Mouse (Mus musculus): ENCODE data around the gene Sowaha.

The Sowaha gene

DNA sequence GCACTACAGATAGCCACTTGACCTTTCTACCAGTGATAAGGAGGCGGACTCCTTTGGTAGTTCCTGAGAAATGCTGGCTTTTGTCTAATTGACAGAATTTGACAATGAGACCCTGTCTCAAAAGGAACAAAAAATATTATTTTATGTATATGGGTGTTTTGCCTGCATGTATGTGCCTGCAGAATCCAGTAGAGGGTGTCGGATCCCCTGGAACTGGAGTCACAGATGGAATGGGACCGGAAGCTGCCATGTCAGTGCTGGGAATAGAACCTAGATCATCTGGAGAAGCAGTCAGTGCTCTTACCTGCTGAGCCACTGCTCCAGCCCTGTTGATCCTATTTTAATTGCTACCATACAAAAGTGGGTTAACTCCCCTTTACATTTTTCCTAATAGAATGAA is 7.4 kb downstream of the Sowaha start:
- DNase-seq (ENCODE audit: low read depth), result peak; percentile 41

- peak; percentile 96 for DNase-seq (ENCODE audit: low read depth)
Measured at GRCm38 (mm10) chr11:53469968-53470695, 9.9 kb downstream of the Sowaha start, which contains the start of gene Gm9837. Gene Gm9837 (minus strand): TSS chr11:53470479.

GRCm38 (mm10) chr11:53469294-53469967 is 10.6 kb downstream of the Sowaha start:
- DNase-seq (ENCODE audit: low read depth), result no peak

DNA sequence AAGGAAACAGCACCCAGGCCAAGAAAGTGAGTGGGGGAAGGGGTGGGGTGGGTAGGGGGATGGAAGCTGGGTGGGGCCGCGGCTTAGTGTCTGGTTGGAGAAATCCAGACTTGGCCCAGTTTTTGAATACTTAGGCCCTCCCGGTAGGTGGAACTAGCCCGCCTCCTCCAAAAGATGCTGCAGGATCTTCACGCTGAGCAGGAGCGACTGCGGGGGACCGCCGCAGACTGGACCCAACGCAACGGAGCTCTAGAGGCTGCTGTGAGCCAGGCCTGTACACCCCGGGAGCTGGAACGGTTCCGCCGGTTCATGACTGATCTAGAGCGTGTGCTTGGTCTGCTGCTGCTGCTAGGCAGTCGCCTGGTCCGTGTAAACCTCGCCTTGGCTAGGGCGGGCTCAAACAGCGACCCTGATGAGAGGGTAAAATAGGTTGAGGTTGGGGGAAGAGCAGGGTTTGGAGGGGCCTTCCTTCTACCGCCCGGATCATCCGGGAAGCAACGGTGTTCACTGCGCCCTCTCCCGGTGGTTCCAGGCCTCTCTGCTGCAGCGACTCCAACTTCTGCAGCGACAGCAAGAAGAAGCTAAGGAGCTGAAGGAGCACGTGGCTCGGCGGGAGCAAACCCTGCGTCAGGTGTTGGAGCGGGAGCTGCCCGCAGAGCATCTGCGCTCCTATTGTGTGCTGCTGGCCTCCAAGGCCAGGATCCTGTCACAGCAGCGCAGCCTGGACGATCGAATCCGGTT is 13.7 kb downstream of the Sowaha start:
- DNase-seq (ENCODE audit: low read depth), result no peak

GRCm38 (mm10) chr11:53463551-53464424 is 16.3 kb downstream of the Sowaha start:
- no peak for DNase-seq (ENCODE audit: low read depth)

DNA sequence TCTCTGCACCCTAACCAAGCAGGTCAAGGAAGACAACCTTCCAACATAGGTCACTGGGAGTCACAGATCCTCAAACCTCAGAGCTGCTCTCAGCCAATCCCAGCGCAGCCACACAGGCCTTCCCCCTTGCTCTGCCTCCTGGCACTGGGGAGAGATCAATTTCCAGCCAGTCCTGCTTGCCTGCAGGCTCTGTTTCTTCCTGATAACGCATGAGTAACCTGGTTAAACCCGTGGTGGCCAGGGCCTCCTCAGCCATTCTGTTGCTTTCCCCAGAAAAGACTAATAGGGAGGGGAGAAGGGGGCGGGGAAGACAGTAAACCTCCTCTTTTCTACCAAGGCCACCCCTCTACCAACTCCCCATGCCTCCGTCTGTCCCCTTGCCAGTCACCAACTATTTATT is 18.3 kb downstream of the Sowaha start:
- no peak for DNase-seq (ENCODE audit: low read depth)

DNA sequence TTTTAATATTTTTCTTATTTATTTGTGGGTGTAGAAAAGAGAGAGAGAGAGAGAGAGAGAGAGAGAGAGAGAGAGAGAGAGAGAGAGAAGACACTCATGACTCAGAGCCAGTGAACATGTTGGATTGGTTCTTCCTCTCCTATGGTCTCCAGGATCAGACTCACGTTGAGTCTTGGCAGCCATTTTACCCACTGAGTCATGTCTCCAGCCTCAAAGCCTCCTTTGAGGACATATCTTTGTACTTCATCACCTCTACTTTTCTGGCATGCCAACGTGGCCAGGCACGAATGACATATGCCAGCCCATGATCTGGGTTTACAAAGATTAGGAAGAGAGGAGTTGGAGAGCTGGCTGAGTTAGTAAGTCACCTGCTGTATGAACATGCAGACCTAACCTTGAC is 19.9 kb downstream of the Sowaha start:
- peak; percentile 78 for DNase-seq (ENCODE audit: low read depth)

GRCm38 (mm10) chr11:53458996-53459395 is 21.1 kb downstream of the Sowaha start:
- no peak for DNase-seq (ENCODE audit: low read depth)

DNA sequence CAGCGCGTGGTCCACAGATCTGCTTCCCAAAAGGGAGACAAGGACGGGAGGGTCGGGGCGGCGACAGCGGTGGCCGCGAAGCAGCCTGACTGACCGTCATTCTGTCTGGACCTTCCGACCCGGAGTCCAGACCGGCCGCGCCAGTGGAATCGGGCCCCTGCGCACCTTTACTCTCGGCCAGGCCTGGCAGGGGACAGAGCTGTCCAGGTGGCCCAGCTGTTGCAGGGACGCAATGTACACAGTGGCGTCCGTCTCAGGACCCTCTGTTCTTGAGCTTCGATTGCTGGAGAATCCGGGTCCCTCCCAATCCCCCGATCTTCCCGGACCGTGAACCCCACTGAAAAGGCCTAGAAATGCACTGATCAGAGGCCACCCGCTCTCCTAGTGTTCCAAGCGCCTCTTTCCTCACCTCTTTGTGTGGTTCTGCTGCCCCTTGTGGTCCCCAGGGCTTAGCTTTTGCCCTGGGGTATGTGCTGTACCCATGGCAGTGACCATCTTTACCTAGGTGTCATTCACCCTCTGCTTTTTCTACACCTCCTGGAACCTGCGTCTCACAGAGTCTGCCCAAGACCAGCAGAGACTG is 22.6 kb downstream of the Sowaha start:
- peak; percentile 37 for DNase-seq (ENCODE audit: low read depth)

- peak; percentile 75 for DNase-seq (ENCODE audit: low read depth)
Measured at GRCm38 (mm10) chr11:53456474-53457371, 23.4 kb downstream of the Sowaha start, which contains the start of the genes Gm10447 and Shroom1. Gene Gm10447 (minus strand): TSS chr11:53457110. Gene Shroom1 (plus strand): TSS chr11:53457205.

DNA sequence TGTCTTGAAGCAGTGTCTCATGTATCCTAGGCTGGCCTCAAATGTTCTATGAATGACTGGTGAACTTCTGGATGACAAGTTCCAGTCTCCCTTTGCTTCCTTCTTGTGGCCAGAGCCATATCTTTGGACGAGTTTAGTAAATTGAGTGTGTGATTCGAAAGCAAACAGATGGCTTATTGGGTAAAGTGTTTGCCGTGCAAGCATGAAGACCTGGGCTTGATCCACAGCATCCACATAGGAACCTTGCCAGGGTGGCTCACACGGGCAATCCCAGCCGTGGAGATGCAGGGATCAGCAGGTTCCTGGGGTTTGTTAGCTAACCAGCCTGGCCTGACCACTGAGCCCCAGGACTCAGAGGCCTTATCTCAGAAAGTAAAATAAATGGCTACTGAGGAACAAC is 27.0 kb downstream of the Sowaha start:
- DNase-seq (ENCODE audit: low read depth), result no peak

DNA sequence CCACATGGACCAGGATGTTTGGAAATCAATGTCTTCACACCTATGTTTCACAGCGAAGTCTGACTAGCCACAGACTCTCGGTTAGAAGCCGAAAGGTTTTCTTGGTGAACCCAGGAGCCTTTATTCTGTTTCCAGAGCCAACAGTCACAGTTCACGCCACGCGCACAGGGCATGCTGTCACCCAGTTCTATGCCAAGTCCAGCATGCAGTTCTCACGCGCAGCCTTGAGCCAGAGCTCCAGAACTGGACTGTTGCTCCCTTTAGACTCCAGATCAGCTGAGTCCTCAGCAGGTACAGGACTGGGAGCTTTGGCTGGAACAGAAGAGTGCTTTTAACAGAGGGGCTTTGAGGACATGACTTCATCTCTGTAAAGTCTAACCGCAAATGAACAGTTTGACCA is 27.7 kb downstream of the Sowaha start:
- DNase-seq (ENCODE audit: low read depth), result no peak

- DNase-seq (ENCODE audit: low read depth), result no peak
Measured at GRCm38 (mm10) chr11:53451361-53451760, 28.7 kb downstream of the Sowaha start.

GRCm38 (mm10) chr11:53450070-53450705 is 29.9 kb downstream of the Sowaha start:
- no peak for DNase-seq (ENCODE audit: low read depth)

- DNase-seq (ENCODE audit: low read depth), result peak; percentile 46
Measured at GRCm38 (mm10) chr11:53448529-53448928, 31.5 kb downstream of the Sowaha start.

- DNase-seq (ENCODE audit: low read depth), result no peak
Measured at GRCm38 (mm10) chr11:53447996-53448395, 32.1 kb downstream of the Sowaha start.

GRCm38 (mm10) chr11:53446183-53446582 is 33.9 kb downstream of the Sowaha start:
- no peak for DNase-seq (ENCODE audit: low read depth)

DNA sequence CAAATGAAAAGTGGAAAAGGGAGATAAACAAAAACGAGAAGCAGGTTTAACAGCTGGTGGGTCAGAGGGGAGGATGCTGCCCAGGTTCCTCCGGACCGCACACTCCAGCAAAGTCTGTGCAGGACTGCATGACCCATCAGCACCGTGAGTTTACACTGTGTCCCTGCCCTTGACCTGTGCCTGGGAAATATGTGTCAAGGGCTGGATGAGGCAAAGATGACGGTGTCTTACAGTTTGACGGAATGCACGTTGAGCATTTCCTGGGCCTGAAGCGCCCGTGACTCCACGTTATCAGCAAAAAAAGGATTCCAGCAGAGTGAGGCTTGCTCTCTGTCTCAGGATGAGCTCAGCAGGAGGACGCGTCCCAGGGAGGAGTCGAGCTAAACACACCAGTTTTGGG is 34.5 kb downstream of the Sowaha start:
- DNase-seq (ENCODE audit: low read depth), result no peak

DNA sequence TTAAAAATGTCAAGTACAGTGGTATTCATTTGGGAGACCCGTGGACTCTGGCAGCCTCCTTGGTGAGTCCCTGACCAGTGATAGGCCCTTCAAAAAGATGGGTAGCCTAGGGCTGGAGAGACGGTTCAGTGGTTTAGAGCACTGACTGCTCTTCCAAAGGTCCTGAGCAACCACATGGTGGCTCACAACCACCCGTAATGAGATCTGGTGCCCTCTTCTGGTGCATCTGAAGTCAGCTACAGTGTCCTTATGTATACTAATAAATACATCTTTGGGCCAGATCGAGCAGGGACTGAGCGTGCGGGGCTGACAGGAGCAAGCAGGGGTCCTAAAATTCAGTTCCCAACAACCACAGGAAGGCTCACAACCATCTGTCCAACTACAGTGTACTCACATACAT is 36.2 kb downstream of the Sowaha start:
- peak; percentile 43 for DNase-seq (ENCODE audit: low read depth)

- no peak for DNase-seq (ENCODE audit: low read depth)
Measured at GRCm38 (mm10) chr11:53441921-53442320, 38.2 kb downstream of the Sowaha start.

All from NIH3T3 (cell line).